Mouse (Mus musculus): Measurements from ENCODE around the gene Slc50a1. TPM values are rescaled to one million over a fixed set of nuclear protein-coding genes. Genes with fewer than 3 reads are reported as not detected.

The Slc50a1 gene
- total RNA-seq, 2 experiments from 2014 or later = 65.0 to 70.1 TPM

GRCm38 (mm10) chr3:89270891-89271290 is 521 bp upstream of the Slc50a1 start:
- ATAC-seq (replicated peaks; ENCODE audit: poor library complexity) = no peak

GRCm38 (mm10) chr3:89268916-89269315 is 1.5 kb downstream of the Slc50a1 start:
- no peak for ATAC-seq (replicated peaks; ENCODE audit: poor library complexity)

GRCm38 (mm10) chr3:89266439-89266893 is 3.9 kb downstream of the Slc50a1 start:
- peak; percentile 85 for ATAC-seq (replicated peaks; ENCODE audit: poor library complexity)

- ATAC-seq (replicated peaks; ENCODE audit: poor library complexity) = no peak
These were observed 8.0 kb downstream of the Slc50a1 start for GRCm38 (mm10) chr3:89262417-89262816.

GRCm38 (mm10) chr3:89260211-89260610 is 10.2 kb downstream of the Slc50a1 start:
- no peak for ATAC-seq (replicated peaks; ENCODE audit: poor library complexity)

- no peak for ATAC-seq (replicated peaks; ENCODE audit: poor library complexity)
These were observed 11.3 kb downstream of the Slc50a1 start, which contains the start of gene Dpm3 for GRCm38 (mm10) chr3:89259076-89259475. Gene Dpm3 (plus strand): TSS chr3:89259358.

GRCm38 (mm10) chr3:89256177-89256576 is 14.2 kb downstream of the Slc50a1 start:
- no peak for ATAC-seq (replicated peaks; ENCODE audit: poor library complexity)

GRCm38 (mm10) chr3:89254994-89255393 is 15.4 kb downstream of the Slc50a1 start:
- peak; percentile 49 for ATAC-seq (replicated peaks; ENCODE audit: poor library complexity)

GRCm38 (mm10) chr3:89251365-89251895 is 18.9 kb downstream of the Slc50a1 start:
- peak; percentile 70 for ATAC-seq (replicated peaks; ENCODE audit: poor library complexity)

GRCm38 (mm10) chr3:89250435-89251040 is 19.8 kb downstream of the Slc50a1 start:
- peak; percentile 29; the same call in 1 of the 2 replicates for ATAC-seq (replicated peaks; ENCODE audit: poor library complexity)

- ATAC-seq (replicated peaks; ENCODE audit: poor library complexity) = no peak
These were observed 22.9 kb downstream of the Slc50a1 start for GRCm38 (mm10) chr3:89247466-89247865.

GRCm38 (mm10) chr3:89246261-89247100 is 23.9 kb downstream of the Slc50a1 start, which contains the start of gene Trim46:
Gene Trim46 (minus strand): TSS chr3:89246309.
- ATAC-seq (replicated peaks; ENCODE audit: poor library complexity) = peak; percentile 78

- ATAC-seq (replicated peaks; ENCODE audit: poor library complexity) = no peak
These were observed 24.6 kb downstream of the Slc50a1 start, which contains the start of gene Krtcap2 for GRCm38 (mm10) chr3:89245688-89246171. Gene Krtcap2 (plus strand): TSS chr3:89245966.

GRCm38 (mm10) chr3:89244982-89245687 is 25.2 kb downstream of the Slc50a1 start:
- no peak for ATAC-seq (replicated peaks; ENCODE audit: poor library complexity)

- peak; percentile 24; the same call in 1 of the 2 replicates for ATAC-seq (replicated peaks; ENCODE audit: poor library complexity)
These were observed 26.0 kb downstream of the Slc50a1 start for GRCm38 (mm10) chr3:89244158-89244981.

- peak; percentile 72 for ATAC-seq (replicated peaks; ENCODE audit: poor library complexity)
These were observed 26.8 kb downstream of the Slc50a1 start for GRCm38 (mm10) chr3:89243609-89244008.

GRCm38 (mm10) chr3:89242331-89242895 is 28.0 kb downstream of the Slc50a1 start:
- peak; percentile 46 for ATAC-seq (replicated peaks; ENCODE audit: poor library complexity)

GRCm38 (mm10) chr3:89238494-89238893 is 31.9 kb downstream of the Slc50a1 start:
- ATAC-seq (replicated peaks; ENCODE audit: poor library complexity) = no peak

- ATAC-seq (replicated peaks; ENCODE audit: poor library complexity) = no peak
These were observed 32.7 kb downstream of the Slc50a1 start for GRCm38 (mm10) chr3:89237682-89238081.

All from megakaryocyte progenitor cell, adult 5-6 weeks (primary cell).